Mouse (Mus musculus) liver, embryonic 14.5 days (tissue): ENCODE data around the gene Gli2.

Experiments used
- CTCF ChIP-seq: IDR thresholded peaks from 2 replicates; pipeline ENCODE4 v1.5.1; 2016; ENCODE audit warnings: antibody characterized with exemption, low read depth, control low read depth
- EP300 ChIP-seq: IDR thresholded peaks from 2 replicates; pipeline ENCODE4 v1.6.1; 2016; ENCODE audit warnings: antibody characterized with exemption, low read depth

- peak; percentile 90 for TF ChIP-seq CTCF
- no peak for TF ChIP-seq EP300
Measured at GRCm38 (mm10) chr1:119082231-119082991, 29.0 kb upstream of the Gli2 start.
